Mouse (Mus musculus): Measurements from ENCODE around the gene Ubald2.

DNA sequence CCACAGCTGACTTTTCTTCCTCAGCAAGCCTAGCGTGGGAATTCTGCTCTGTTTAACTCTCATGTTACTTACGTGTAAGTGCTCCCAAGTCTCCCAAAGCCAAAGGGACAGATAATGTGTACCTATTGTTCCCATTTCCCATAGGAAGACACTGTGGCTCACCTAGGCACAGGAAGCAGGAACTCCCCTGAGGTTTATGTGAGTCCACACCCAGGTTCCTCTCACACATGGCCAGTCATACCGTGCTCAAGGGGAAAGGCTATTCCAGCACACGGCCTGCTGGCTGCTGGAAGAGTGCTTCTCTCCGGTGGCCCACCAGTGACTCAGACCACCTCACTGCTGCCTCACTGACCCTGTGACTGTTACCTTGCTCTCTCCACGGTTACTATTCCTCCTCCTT lies 12.8 kb upstream of the Ubald2 start:
- TF ChIP-seq POLR2A (IDR thresholded peaks at IDR 0.05; ENCODE audit: insufficient read depth, low read length) (no peak), CTCF (IDR thresholded peaks at IDR 0.05; ENCODE audit: low read depth, low read length) (no peak), EP300 (IDR thresholded peaks at IDR 0.05; ENCODE audit: insufficient read depth, low read depth, low read length) (no peak)
